In genomic region chr11:57760509-57761058, GRCm38 (mm10) we compare ENCODE assay signal across 13 mouse cellular contexts. TPM values are rescaled to one million over a fixed set of nuclear protein-coding genes. Genes with fewer than 3 reads are reported as not detected.
DNase-seq lines count a peak whose midpoint lies in the region; ATAC-seq lines count a peak whose summit lies in the region.
"Had no signal": no experiment of that assay in that cellular context is flagged by ENCODE, and none has a peak within 500 bp of the region (broad histone marks: within the 10 kb centered on the region; RNA-seq: fewer than 3 reads in every experiment).

No protein-coding gene starts in this region.

- peaks cover 14% of the 10 kb centered on the region for H3K36me3 ChIP-seq in midbrain, embryonic 10.5 days
- H3K36me3 ChIP-seq in midbrain, embryonic 11.5 days (ENCODE audit: control insufficient read depth, insufficient read depth, low read length): no peaks in the 10 kb centered on the region
- H3K36me3 ChIP-seq in forebrain, embryonic 15.5 days: no peaks in the 10 kb centered on the region

- H3K27ac ChIP-seq in midbrain, embryonic 10.5 days (replicated peaks): peak overlapping the region; percentile 63
- H3K27ac ChIP-seq in midbrain, embryonic 11.5 days (ENCODE audit: low read depth, low read length): no peak overlapping the region
- H3K27ac ChIP-seq in forebrain, embryonic 15.5 days (replicated peaks): 0 out of 2 replicates have a peak overlapping the region, but pooled peaks have one; percentile 25
- H3K27ac ChIP-seq: liver, embryonic 14.5 days; macrophage had no signal

- 0 out of 2 replicates have a peak overlapping the region, but pooled peaks have one; percentile 9 for H3K4me3 ChIP-seq in midbrain, embryonic 10.5 days
- H3K4me3 ChIP-seq in midbrain, embryonic 11.5 days (ENCODE audit: low read depth, low read length): no peak overlapping the region
- H3K4me3 ChIP-seq in forebrain, embryonic 15.5 days: no peak overlapping the region

- 29% methylated on average over 14 of the region's 14 CpGs for WGBS in midbrain, embryonic 10.5 days
- 27% methylated on average over 14 of the region's 14 CpGs for WGBS in midbrain, embryonic 11.5 days
- 3% methylated on average over 14 of the region's 14 CpGs for WGBS in forebrain, embryonic 15.5 days

- peaks cover 10% of the 10 kb centered on the region for H3K9me3 ChIP-seq in midbrain, embryonic 10.5 days (replicated peaks)
- no peaks in the 10 kb centered on the region for H3K9me3 ChIP-seq in midbrain, embryonic 11.5 days (ENCODE audit: control insufficient read depth, low read length)
- H3K9me3 ChIP-seq in forebrain, embryonic 15.5 days: no peaks in the 10 kb centered on the region

- H3K9ac ChIP-seq in midbrain, embryonic 11.5 days (ENCODE audit: low read length): no peak overlapping the region
- H3K9ac ChIP-seq in forebrain, embryonic 15.5 days (replicated peaks): no peak overlapping the region
- H3K9ac ChIP-seq: liver, embryonic 14.5 days had no signal

- ATAC-seq in midbrain, embryonic 11.5 days (ENCODE audit: low FRiP score): no peak
- peak; percentile 66 for ATAC-seq in forebrain, embryonic 15.5 days (replicated peaks)

- no peak overlapping the region for H3K4me2 ChIP-seq in midbrain, embryonic 11.5 days
- no peak overlapping the region for H3K4me2 ChIP-seq in forebrain, embryonic 15.5 days (replicated peaks)

- DNase-seq in midbrain, embryonic 10.5 days (ENCODE audit: low spot score): peak; percentile 45
- DNase-seq in midbrain, embryonic 11.5 days (ENCODE audit: low spot score, missing footprints): no peak
- peak; percentile 31 for DNase-seq in mesoderm, embryonic 11.5 days (ENCODE audit: low read depth, low spot score)
- DNase-seq in yolk sac, embryonic 10.5 days (ENCODE audit: low spot score): no peak
- DNase-seq in right cerebral cortex, postnatal 36 days (ENCODE audit: low spot score in 2 of 2): no peak
- no peak for DNase-seq in cerebellum, postnatal 36 days
- DNase-seq: cerebellum, adult 9-11 months; heart, postnatal 14 days; kidney, postnatal 25 days; spleen, adult 18-20 months had no signal

- peaks cover 35% of the 10 kb centered on the region for H3K4me1 ChIP-seq in midbrain, embryonic 10.5 days
- peaks cover 11% of the 10 kb centered on the region for H3K4me1 ChIP-seq in midbrain, embryonic 11.5 days (ENCODE audit: control insufficient read depth, insufficient read depth, low read length)
- H3K4me1 ChIP-seq in forebrain, embryonic 15.5 days: peaks cover 6% of the 10 kb centered on the region; the same call in 1 of the 2 replicates

- H3K27me3 ChIP-seq in midbrain, embryonic 10.5 days (ENCODE audit: low read depth, poor library complexity, severe bottlenecking): no peaks in the 10 kb centered on the region
- no peaks in the 10 kb centered on the region for H3K27me3 ChIP-seq in midbrain, embryonic 11.5 days (ENCODE audit: control insufficient read depth, insufficient read depth, low read length)
- H3K27me3 ChIP-seq in forebrain, embryonic 15.5 days: no peaks in the 10 kb centered on the region

RNA-seq across cellular contexts. Expression of gene Sap30l, which starts 40.9 kb away (rescaled TPM):
- polyA plus RNA-seq in midbrain, embryonic 10.5 days (2016; fragmentation: Nextera tagmentation; extraction: Ambion mirVana): 7.2 TPM in 2 replicates
- 14.5 and 14.7 TPM in 2 replicates for polyA plus RNA-seq in midbrain, embryonic 11.5 days (2014; fragmentation: Nextera tagmentation; extraction: Ambion mirVana)
- 10.3 and 11.8 TPM in 2 replicates for polyA plus RNA-seq in forebrain, embryonic 15.5 days (2015; fragmentation: Nextera tagmentation; extraction: Ambion mirVana)

Comparison
In these comparisons a context has a peak if more than half of its experiments do, and no peak if none do; other contexts are left out.
1. DNase-seq: peak in midbrain, embryonic 10.5 days (single experiment) and mesoderm, embryonic 11.5 days (single experiment); none in midbrain, embryonic 11.5 days (single experiment), yolk sac, embryonic 10.5 days (single experiment), right cerebral cortex, postnatal 36 days (0 of 2) and cerebellum, postnatal 36 days (0 of 2).